Mouse (Mus musculus): Measurements from ENCODE around the gene Galnt6. TPM values are rescaled to one million over a fixed set of nuclear protein-coding genes. Genes with fewer than 3 reads are reported as not detected.

The Galnt6 gene
- polyA plus RNA-seq, 1 experiment from 2014 or later: 1.1 TPM

DNA sequence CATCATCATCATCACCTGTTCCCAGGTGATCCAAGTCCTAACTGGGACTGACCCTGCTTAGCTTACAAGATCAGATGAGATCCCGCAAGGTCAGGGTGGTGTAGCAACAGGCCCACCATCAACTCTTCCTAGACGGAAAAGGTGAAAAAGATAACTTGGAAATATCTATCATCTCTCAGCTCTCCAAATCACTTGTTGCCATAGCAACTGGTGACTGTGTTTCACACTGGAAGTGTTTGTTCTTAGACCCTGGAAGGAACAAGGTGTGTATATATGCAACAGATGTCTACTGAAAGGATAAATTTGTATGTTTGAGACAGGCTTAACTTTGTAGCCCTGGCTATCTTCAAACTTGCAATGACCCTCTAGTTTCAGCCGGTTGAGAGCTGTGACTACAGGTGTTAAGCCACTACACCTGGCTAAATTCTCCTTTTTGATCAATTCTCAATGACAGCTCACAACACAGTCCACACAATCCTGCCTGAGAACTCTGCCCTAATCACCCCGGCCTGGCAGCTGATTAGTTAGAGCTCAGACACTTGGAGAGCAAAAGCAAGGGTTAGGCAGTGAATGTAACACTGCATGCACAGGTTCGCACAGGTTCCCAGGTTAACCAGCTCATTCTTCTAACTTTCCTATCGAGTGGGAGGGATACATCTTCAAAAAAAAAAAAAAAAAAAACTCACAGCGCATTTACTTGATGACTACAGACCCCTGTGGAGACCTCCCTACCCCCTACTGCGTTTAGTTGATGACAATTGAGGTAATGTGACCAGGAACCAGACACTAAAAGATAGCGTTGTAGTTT, 63.6 kb downstream of the Galnt6 start:
- no peaks in the 10 kb centered on the region for H3K36me3 ChIP-seq
- peaks cover 20% of the 10 kb centered on the region for H3K27me3 ChIP-seq
- H3K27ac ChIP-seq: no peak overlapping the region
- H3K9me3 ChIP-seq: no peaks in the 10 kb centered on the region
- H3K4me3 ChIP-seq: no peak overlapping the region
- H3K4me1 ChIP-seq: 0 out of 2 replicates have a peak, but pooled peaks cover 4% of the 10 kb centered on the region
- ATAC-seq (ENCODE audit: low FRiP score, low read depth): no peak
- 29% methylated on average over 9 of the region's 9 CpGs for WGBS
- no peak overlapping the region for H3K4me2 ChIP-seq (replicated peaks)
- no peak overlapping the region for H3K9ac ChIP-seq

DNA sequence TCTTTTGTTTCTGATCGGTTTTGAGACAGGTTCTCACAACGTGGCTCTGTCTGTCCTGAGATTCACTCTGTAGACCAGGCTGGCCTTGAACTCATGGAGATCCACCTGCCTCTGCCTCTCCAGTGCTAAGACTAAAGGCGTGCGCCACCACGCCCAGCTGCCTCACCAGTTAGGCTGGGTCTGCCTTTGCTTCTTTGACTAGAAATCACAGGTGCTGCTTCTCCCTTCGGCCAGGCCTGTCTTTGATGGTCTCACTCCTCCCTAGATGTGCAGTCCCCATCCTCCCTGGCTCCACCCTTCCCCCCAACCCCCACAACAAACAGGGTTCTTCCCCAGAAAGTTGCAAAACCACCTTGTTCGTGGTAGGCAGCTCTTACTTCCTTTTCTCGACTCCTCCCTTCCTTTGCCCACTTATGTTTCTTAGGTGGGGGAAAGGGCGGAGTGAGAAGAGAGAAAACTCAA, 64.3 kb downstream of the Galnt6 start:
- peaks cover 20% of the 10 kb centered on the region for H3K27me3 ChIP-seq

DNA sequence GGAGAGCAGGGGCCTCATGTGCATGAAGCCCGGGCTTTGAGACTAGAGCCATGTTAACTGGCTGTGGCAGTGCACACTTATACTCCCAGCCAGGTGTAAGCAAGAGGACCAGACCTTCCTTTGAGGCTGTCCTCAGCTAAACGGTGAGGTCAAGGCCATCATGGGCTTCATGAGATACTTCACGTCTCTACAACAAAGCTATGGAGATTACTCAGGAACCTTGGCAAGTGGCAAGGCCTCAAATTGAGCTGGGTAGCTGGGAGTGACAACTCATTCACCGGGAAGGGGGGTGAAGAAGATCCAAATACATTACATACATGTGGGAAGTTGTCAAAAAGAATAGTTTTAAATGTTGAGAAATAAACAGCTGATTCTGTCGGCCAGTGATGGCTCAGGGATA, 68.4 kb downstream of the Galnt6 start:
- Histone ChIP-seq H3K4me1 (no peaks in the 10 kb centered on the region), H3K9me3 (no peaks in the 10 kb centered on the region), H3K27me3 (peaks cover 8% of the 10 kb centered on the region), H3K4me3 (no peak overlapping the region), H3K36me3 (no peaks in the 10 kb centered on the region), H3K4me2 (replicated peaks) (no peak overlapping the region), H3K9ac (no peak overlapping the region), H3K27ac (no peak overlapping the region)
- 91% methylated on average over 5 of the region's 5 CpGs for WGBS
- ATAC-seq (ENCODE audit: low FRiP score, low read depth): no peak

More for the DNA sequence above, 64.3 kb downstream of the Galnt6 start:
- no peak for ATAC-seq (ENCODE audit: low FRiP score, low read depth)
- H3K27ac ChIP-seq: no peak overlapping the region
- no peak overlapping the region for H3K4me3 ChIP-seq
- no peak overlapping the region for H3K9ac ChIP-seq
- no peaks in the 10 kb centered on the region for H3K9me3 ChIP-seq
- 82% methylated on average over 9 of the region's 9 CpGs for WGBS
- H3K4me2 ChIP-seq (replicated peaks): no peak overlapping the region
- H3K36me3 ChIP-seq: no peaks in the 10 kb centered on the region
- H3K4me1 ChIP-seq: 0 out of 2 replicates have a peak, but pooled peaks cover 4% of the 10 kb centered on the region

DNA sequence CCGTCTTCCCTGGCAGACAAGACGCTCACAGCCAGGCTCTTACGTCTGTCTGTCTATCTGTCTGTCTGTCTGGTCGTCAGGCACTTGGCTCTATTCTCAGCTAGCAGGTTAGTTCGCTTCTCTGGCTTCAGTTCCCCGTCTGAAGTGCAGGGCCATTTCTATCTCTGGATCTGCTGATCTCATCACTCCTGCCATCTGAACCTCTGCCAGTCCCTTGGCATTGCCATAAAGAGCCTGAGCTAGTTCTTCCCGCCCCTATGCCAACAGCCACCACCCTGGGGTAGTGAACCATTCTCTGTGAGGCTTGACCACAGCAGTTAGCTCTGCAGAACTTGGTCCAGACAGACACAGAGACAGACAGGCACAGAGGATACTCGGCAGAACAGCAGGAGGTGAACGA, 68.9 kb downstream of the Galnt6 start:
- Histone ChIP-seq H3K4me3 (no peak overlapping the region), H3K36me3 (no peaks in the 10 kb centered on the region), H3K4me1 (no peaks in the 10 kb centered on the region), H3K9ac (no peak overlapping the region), H3K27ac (no peak overlapping the region), H3K9me3 (no peaks in the 10 kb centered on the region), H3K4me2 (replicated peaks) (no peak overlapping the region), H3K27me3 (peaks cover 4% of the 10 kb centered on the region; the same call in 1 of the 2 replicates)
- WGBS: 80% methylated on average over 9 of the region's 9 CpGs
- ATAC-seq (ENCODE audit: low FRiP score, low read depth): no peak

DNA sequence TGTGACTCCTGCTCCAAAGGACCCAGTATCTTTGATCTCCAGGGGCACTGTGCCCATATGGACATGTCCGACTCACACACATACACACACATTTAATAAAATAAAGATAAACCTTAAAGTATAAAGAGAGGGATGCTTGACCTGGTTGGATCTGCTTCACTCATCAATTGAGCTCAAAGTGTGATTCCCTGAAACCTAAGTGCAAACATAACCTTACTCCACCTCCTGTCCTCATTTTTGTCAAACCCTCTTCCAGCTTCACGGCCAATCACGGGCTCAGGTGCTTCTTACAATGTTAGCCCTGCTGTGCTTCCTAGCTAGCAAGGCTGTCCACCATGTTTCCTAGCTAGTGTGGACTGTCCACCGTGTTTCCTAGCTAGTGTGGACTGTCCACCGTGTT, 74.0 kb downstream of the Galnt6 start:
- WGBS: 79% methylated on average over 5 of the region's 5 CpGs

DNA sequence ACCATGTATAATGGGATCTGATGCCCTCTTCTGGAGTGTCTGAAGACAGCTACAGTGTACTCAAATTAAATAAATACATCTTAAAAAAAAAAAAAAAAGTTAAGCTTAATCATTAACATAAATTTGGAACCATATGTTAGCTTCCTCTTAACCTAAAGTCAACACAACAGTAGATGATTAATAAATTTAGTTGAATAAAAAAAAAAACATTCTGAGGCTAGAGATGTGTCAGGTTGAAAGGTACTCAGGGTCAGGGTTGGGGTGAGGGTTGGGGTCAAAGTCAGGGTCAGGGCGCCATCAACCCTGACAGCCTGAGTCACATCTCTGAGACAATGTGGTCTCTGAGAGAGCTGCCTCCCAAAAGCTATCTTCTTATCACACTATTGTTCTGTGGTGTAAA, 74.9 kb downstream of the Galnt6 start:
- ATAC-seq (ENCODE audit: low FRiP score, low read depth): no peak
- no peak overlapping the region for H3K4me3 ChIP-seq
- no peaks in the 10 kb centered on the region for H3K27me3 ChIP-seq
- no peaks in the 10 kb centered on the region for H3K36me3 ChIP-seq
- no peak overlapping the region for H3K27ac ChIP-seq
- no peak overlapping the region for H3K4me2 ChIP-seq (replicated peaks)
- H3K9me3 ChIP-seq: no peaks in the 10 kb centered on the region
- no peaks in the 10 kb centered on the region for H3K4me1 ChIP-seq
- no peak overlapping the region for H3K9ac ChIP-seq
- WGBS: 90% methylated on average over 1 of the region's 1 CpGs

More for the DNA sequence above, 74.0 kb downstream of the Galnt6 start:
- H3K9ac ChIP-seq: no peak overlapping the region
- ATAC-seq (ENCODE audit: low FRiP score, low read depth): no peak
- H3K4me1 ChIP-seq: no peaks in the 10 kb centered on the region
- H3K27ac ChIP-seq: no peak overlapping the region
- no peaks in the 10 kb centered on the region for H3K36me3 ChIP-seq
- H3K4me3 ChIP-seq: no peak overlapping the region
- H3K4me2 ChIP-seq (replicated peaks): no peak overlapping the region
- no peaks in the 10 kb centered on the region for H3K27me3 ChIP-seq
- no peaks in the 10 kb centered on the region for H3K9me3 ChIP-seq

DNA sequence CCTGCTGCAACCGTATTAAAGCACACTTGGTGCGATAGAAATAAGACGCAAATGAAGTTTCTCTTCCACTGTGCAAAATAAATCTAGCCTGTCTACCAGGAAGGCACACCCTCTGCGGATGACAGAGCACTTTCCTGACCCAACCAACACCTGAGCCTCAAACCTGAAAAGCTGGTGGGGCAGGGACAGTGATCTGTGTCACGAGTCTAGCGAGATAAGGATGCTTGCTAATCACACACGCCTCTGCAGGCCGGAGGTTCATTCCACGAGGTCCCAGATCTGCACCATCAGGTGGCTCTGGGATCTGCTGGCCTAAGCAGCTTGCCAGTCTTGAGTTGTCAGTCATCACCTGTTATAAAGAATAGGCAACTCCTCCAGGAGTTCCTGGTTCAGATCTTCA, 77.6 kb downstream of the Galnt6 start:
- Histone ChIP-seq H3K27me3 (no peaks in the 10 kb centered on the region), H3K4me1 (no peaks in the 10 kb centered on the region), H3K9ac (no peak overlapping the region), H3K4me3 (no peak overlapping the region), H3K27ac (no peak overlapping the region), H3K36me3 (no peaks in the 10 kb centered on the region), H3K9me3 (no peaks in the 10 kb centered on the region), H3K4me2 (replicated peaks) (no peak overlapping the region)
- ATAC-seq (ENCODE audit: low FRiP score, low read depth): no peak
- 84% methylated on average over 9 of the region's 9 CpGs for WGBS

DNA sequence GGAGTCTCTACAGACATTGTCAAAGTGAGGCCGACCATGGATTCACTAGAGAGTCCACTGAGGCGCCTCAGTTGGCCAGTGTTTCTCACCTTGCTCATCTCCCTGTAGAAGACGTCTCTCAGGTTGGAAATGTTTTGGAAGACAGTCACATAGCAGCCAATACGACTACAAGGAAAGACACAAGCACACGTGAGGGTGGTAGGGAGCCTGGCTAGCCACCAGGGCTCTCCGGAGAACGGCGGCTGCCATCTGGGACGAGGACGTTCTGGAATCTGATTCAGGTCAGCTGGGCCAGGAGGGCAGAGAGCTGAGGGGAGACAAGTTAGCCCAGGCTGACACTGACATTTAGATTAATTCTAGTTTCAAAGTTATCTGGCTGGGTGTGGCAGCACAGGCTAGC, 79.1 kb downstream of the Galnt6 start:
- Histone ChIP-seq H3K4me1 (no peaks in the 10 kb centered on the region), H3K9ac (no peak overlapping the region), H3K27ac (no peak overlapping the region), H3K4me2 (replicated peaks) (no peak overlapping the region), H3K9me3 (no peaks in the 10 kb centered on the region), H3K4me3 (no peak overlapping the region), H3K36me3 (no peaks in the 10 kb centered on the region), H3K27me3 (no peaks in the 10 kb centered on the region; the same call in 1 of the 2 replicates)
- WGBS: 85% methylated on average over 10 of the region's 10 CpGs
- no peak for ATAC-seq (ENCODE audit: low FRiP score, low read depth)

DNA sequence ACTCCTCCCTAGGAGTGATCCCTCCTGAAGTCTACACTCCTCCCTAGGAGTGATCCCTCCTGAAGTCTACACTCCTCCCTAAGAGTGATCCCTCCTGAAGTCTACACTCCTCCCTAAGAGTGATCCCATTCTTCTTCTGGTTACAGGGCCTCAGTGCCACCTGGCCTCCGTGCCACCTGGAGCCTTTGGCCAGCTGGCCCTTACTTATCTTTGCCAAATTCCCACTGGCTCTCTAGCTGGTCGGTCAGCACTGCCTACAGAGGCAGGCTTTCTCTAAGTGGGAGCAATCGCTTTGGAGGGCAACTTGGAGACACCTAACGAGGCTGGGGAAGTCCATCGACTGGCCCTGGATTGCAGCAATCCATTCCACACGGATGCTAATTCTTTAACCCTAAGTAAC, 83.0 kb downstream of the Galnt6 start:
- WGBS: 71% methylated on average over 6 of the region's 6 CpGs
- H3K4me3 ChIP-seq: no peak overlapping the region
- no peak for ATAC-seq (ENCODE audit: low FRiP score, low read depth)

DNA sequence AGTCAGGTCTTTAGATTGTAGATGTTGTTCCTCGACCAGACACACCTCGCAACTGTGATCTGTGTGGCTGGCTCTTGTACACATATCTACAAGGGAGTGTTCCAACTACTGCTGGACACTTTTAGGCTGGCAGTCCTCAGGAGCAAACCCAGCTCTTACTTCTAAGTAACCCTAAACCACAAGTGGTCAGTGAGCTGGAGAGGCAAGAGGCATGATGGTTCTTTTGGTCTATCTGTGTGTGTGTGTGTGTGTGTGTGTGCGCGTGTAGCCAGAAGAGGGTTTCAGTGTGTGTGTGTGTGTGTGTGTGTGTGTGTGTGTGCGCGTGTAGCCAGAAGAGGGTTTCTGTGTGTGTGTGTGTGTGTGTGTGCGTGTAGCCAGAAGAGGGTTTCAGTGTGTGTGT, 86.7 kb downstream of the Galnt6 start:
- H3K27me3 ChIP-seq: peaks cover 27% of the 10 kb centered on the region
- WGBS: 95% methylated on average over 5 of the region's 7 CpGs
- no peak overlapping the region for H3K9ac ChIP-seq
- H3K36me3 ChIP-seq: no peaks in the 10 kb centered on the region
- no peak overlapping the region for H3K4me2 ChIP-seq (replicated peaks)
- H3K4me3 ChIP-seq: no peak overlapping the region
- no peak overlapping the region for H3K27ac ChIP-seq
- H3K4me1 ChIP-seq: peaks cover under 1% of the 10 kb centered on the region; the same call in 1 of the 2 replicates
- no peak for ATAC-seq (ENCODE audit: low FRiP score, low read depth)
- H3K9me3 ChIP-seq: no peaks in the 10 kb centered on the region

More for the DNA sequence above, 83.0 kb downstream of the Galnt6 start:
- Histone ChIP-seq H3K9ac (no peak overlapping the region), H3K27me3 (no peaks in the 10 kb centered on the region; the same call in none of the 2 replicates), H3K9me3 (no peaks in the 10 kb centered on the region), H3K4me1 (no peaks in the 10 kb centered on the region), H3K36me3 (no peaks in the 10 kb centered on the region), H3K4me2 (replicated peaks) (no peak overlapping the region), H3K27ac (no peak overlapping the region)

Measured in limb, embryonic 13.5 days (tissue).